Mouse (Mus musculus): ENCODE measurements at regions not wholly inside any gene's neighbourhood (a gene's known extent, or its start where the extent isn't known, plus 50 kb on each side); places are given as distances from the start of the nearest gene placed in this dataset.

GRCm38 (mm10) chr6:117428441-117428840 lies 260.1 kb downstream of the Cxcl12 start:
- H3K4me3 ChIP-seq (ENCODE audit: low read depth, low read length): no peak overlapping the region
- H3K9ac ChIP-seq (ENCODE audit: low read depth, low read length): no peak overlapping the region
- H3K4me2 ChIP-seq (ENCODE audit: low read depth, low read length): no peak overlapping the region
- H3K4me1 ChIP-seq (ENCODE audit: control insufficient read depth, insufficient read depth, low read length): peaks cover 24% of the 10 kb centered on the region
- no peaks in the 10 kb centered on the region for H3K36me3 ChIP-seq (ENCODE audit: control insufficient read depth, insufficient read depth, low read length)
- peak; percentile 69 for DNase-seq (ENCODE audit: low spot score)
- ATAC-seq (ENCODE audit: low read depth): peak; percentile 46; the same call in 1 of the 2 replicates
- 34% methylated on average over 11 of the region's 11 CpGs for WGBS
- no peak overlapping the region for H3K27ac ChIP-seq (replicated peaks; ENCODE audit: low read depth, low read length)
- no peaks in the 10 kb centered on the region for H3K9me3 ChIP-seq (ENCODE audit: control insufficient read depth, low read length)
- no peaks in the 10 kb centered on the region; the same call in 1 of the 2 replicates for H3K27me3 ChIP-seq (replicated peaks; ENCODE audit: control insufficient read depth, insufficient read depth, low read length)

- Histone ChIP-seq H3K36me3 (ENCODE audit: control insufficient read depth, insufficient read depth, low read length) (no peaks in the 10 kb centered on the region), H3K9me3 (ENCODE audit: control insufficient read depth, low read length) (no peaks in the 10 kb centered on the region), H3K4me2 (ENCODE audit: low read depth, low read length) (no peak overlapping the region), H3K4me1 (ENCODE audit: control insufficient read depth, insufficient read depth, low read length) (peaks cover 26% of the 10 kb centered on the region), H3K27me3 (replicated peaks; ENCODE audit: control insufficient read depth, insufficient read depth, low read length) (no peaks in the 10 kb centered on the region; the same call in 1 of the 2 replicates), H3K9ac (ENCODE audit: low read depth, low read length) (no peak overlapping the region), H3K4me3 (ENCODE audit: low read depth, low read length) (no peak overlapping the region), H3K27ac (replicated peaks; ENCODE audit: low read depth, low read length) (no peak overlapping the region)
- DNase-seq (ENCODE audit: low spot score): peak; percentile 50
- 63% methylated on average over 15 of the region's 15 CpGs for WGBS
- ATAC-seq (ENCODE audit: low read depth): no peak
These were observed 262.8 kb downstream of the Cxcl12 start for GRCm38 (mm10) chr6:117430876-117431781.

- Histone ChIP-seq H3K36me3 (ENCODE audit: control insufficient read depth, insufficient read depth, low read length) (no peaks in the 10 kb centered on the region), H3K4me3 (ENCODE audit: low read depth, low read length) (no peak overlapping the region), H3K4me2 (ENCODE audit: low read depth, low read length) (no peak overlapping the region), H3K4me1 (ENCODE audit: control insufficient read depth, insufficient read depth, low read length) (peaks cover 4% of the 10 kb centered on the region), H3K9me3 (ENCODE audit: control insufficient read depth, low read length) (no peaks in the 10 kb centered on the region), H3K27me3 (replicated peaks; ENCODE audit: control insufficient read depth, insufficient read depth, low read length) (no peaks in the 10 kb centered on the region), H3K9ac (ENCODE audit: low read depth, low read length) (no peak overlapping the region), H3K27ac (replicated peaks; ENCODE audit: low read depth, low read length) (no peak overlapping the region)
- WGBS: 85% methylated on average over 3 of the region's 3 CpGs
- ATAC-seq (ENCODE audit: low read depth) (no peak), DNase-seq (ENCODE audit: low spot score) (no peak)
These were observed 268.5 kb downstream of the Cxcl12 start for GRCm38 (mm10) chr6:117436851-117437250.

- no peak overlapping the region for H3K4me2 ChIP-seq (ENCODE audit: low read depth, low read length)
- no peak overlapping the region for H3K4me3 ChIP-seq (ENCODE audit: low read depth, low read length)
- WGBS: 67% methylated on average over 10 of the region's 10 CpGs
- H3K9ac ChIP-seq (ENCODE audit: low read depth, low read length): no peak overlapping the region
- H3K4me1 ChIP-seq (ENCODE audit: control insufficient read depth, insufficient read depth, low read length): peaks cover 4% of the 10 kb centered on the region
- H3K27ac ChIP-seq (replicated peaks; ENCODE audit: low read depth, low read length): no peak overlapping the region
- ATAC-seq (ENCODE audit: low read depth) (no peak), DNase-seq (ENCODE audit: low spot score) (no peak)
- no peaks in the 10 kb centered on the region for H3K27me3 ChIP-seq (replicated peaks; ENCODE audit: control insufficient read depth, insufficient read depth, low read length)
- no peaks in the 10 kb centered on the region for H3K9me3 ChIP-seq (ENCODE audit: control insufficient read depth, low read length)
- no peaks in the 10 kb centered on the region for H3K36me3 ChIP-seq (ENCODE audit: control insufficient read depth, insufficient read depth, low read length)
These were observed 269.2 kb downstream of the Cxcl12 start for GRCm38 (mm10) chr6:117437411-117438101.

GRCm38 (mm10) chr6:117448652-117449051 lies 280.3 kb downstream of the Cxcl12 start:
- ATAC-seq (ENCODE audit: low read depth): no peak
- WGBS: 77% methylated on average over 3 of the region's 3 CpGs
- DNase-seq (ENCODE audit: low spot score): no peak

GRCm38 (mm10) chr6:117451001-117451400 lies 282.7 kb downstream of the Cxcl12 start:
- Histone ChIP-seq H3K9me3 (ENCODE audit: control insufficient read depth, low read length) (no peaks in the 10 kb centered on the region), H3K4me2 (ENCODE audit: low read depth, low read length) (no peak overlapping the region), H3K4me3 (ENCODE audit: low read depth, low read length) (no peak overlapping the region), H3K4me1 (ENCODE audit: control insufficient read depth, insufficient read depth, low read length) (peaks cover 6% of the 10 kb centered on the region; the same call in 1 of the 2 replicates), H3K36me3 (ENCODE audit: control insufficient read depth, insufficient read depth, low read length) (no peaks in the 10 kb centered on the region), H3K27ac (replicated peaks; ENCODE audit: low read depth, low read length) (no peak overlapping the region), H3K9ac (ENCODE audit: low read depth, low read length) (no peak overlapping the region), H3K27me3 (replicated peaks; ENCODE audit: control insufficient read depth, insufficient read depth, low read length) (no peaks in the 10 kb centered on the region)
- DNase-seq (ENCODE audit: low spot score): no peak
- WGBS: 79% methylated on average over 5 of the region's 5 CpGs
- ATAC-seq (ENCODE audit: low read depth): no peak

More at GRCm38 (mm10) chr6:117448652-117449051, 280.3 kb downstream of the Cxcl12 start:
- no peaks in the 10 kb centered on the region for H3K9me3 ChIP-seq (ENCODE audit: control insufficient read depth, low read length)
- H3K4me3 ChIP-seq (ENCODE audit: low read depth, low read length): no peak overlapping the region
- H3K4me2 ChIP-seq (ENCODE audit: low read depth, low read length): no peak overlapping the region
- no peak overlapping the region for H3K27ac ChIP-seq (replicated peaks; ENCODE audit: low read depth, low read length)
- no peak overlapping the region for H3K9ac ChIP-seq (ENCODE audit: low read depth, low read length)
- peaks cover 6% of the 10 kb centered on the region; the same call in 1 of the 2 replicates for H3K4me1 ChIP-seq (ENCODE audit: control insufficient read depth, insufficient read depth, low read length)
- H3K36me3 ChIP-seq (ENCODE audit: control insufficient read depth, insufficient read depth, low read length): no peaks in the 10 kb centered on the region
- no peaks in the 10 kb centered on the region for H3K27me3 ChIP-seq (replicated peaks; ENCODE audit: control insufficient read depth, insufficient read depth, low read length)

- no peak overlapping the region for H3K27ac ChIP-seq (replicated peaks; ENCODE audit: low read depth, low read length)
- no peak overlapping the region for H3K4me2 ChIP-seq (ENCODE audit: low read depth, low read length)
- no peak for ATAC-seq (ENCODE audit: low read depth)
- H3K27me3 ChIP-seq (replicated peaks; ENCODE audit: control insufficient read depth, insufficient read depth, low read length): no peaks in the 10 kb centered on the region
- H3K9me3 ChIP-seq (ENCODE audit: control insufficient read depth, low read length): no peaks in the 10 kb centered on the region
- no peak for DNase-seq (ENCODE audit: low spot score)
- no peak overlapping the region for H3K4me3 ChIP-seq (ENCODE audit: low read depth, low read length)
- WGBS: 58% methylated on average over 5 of the region's 5 CpGs
- H3K9ac ChIP-seq (ENCODE audit: low read depth, low read length): no peak overlapping the region
- no peaks in the 10 kb centered on the region for H3K36me3 ChIP-seq (ENCODE audit: control insufficient read depth, insufficient read depth, low read length)
- H3K4me1 ChIP-seq (ENCODE audit: control insufficient read depth, insufficient read depth, low read length): no peaks in the 10 kb centered on the region
These were observed 291.9 kb downstream of the Cxcl12 start for GRCm38 (mm10) chr6:117460193-117460592.

- WGBS: 58% methylated on average over 4 of the region's 4 CpGs
- Histone ChIP-seq H3K27ac (replicated peaks; ENCODE audit: low read depth, low read length) (no peak overlapping the region), H3K4me1 (ENCODE audit: control insufficient read depth, insufficient read depth, low read length) (peaks cover 5% of the 10 kb centered on the region), H3K9me3 (ENCODE audit: control insufficient read depth, low read length) (no peaks in the 10 kb centered on the region), H3K27me3 (replicated peaks; ENCODE audit: control insufficient read depth, insufficient read depth, low read length) (no peaks in the 10 kb centered on the region), H3K4me3 (ENCODE audit: low read depth, low read length) (no peak overlapping the region), H3K9ac (ENCODE audit: low read depth, low read length) (no peak overlapping the region), H3K4me2 (ENCODE audit: low read depth, low read length) (no peak overlapping the region), H3K36me3 (ENCODE audit: control insufficient read depth, insufficient read depth, low read length) (no peaks in the 10 kb centered on the region)
- DNase-seq (ENCODE audit: low spot score) (peak; percentile 20), ATAC-seq (ENCODE audit: low read depth) (no peak)
These were observed 296.8 kb downstream of the Cxcl12 start for GRCm38 (mm10) chr6:117465165-117465564.
